Mouse (Mus musculus) spleen, adult 12 weeks (tissue): ENCODE data around the gene Dse.

Source experiments
- DNase-seq: peaks from one replicate; pipeline ENCODE4 v3.0.0; 2022; ENCODE audit warnings: low spot score

Dse gene

DNA sequence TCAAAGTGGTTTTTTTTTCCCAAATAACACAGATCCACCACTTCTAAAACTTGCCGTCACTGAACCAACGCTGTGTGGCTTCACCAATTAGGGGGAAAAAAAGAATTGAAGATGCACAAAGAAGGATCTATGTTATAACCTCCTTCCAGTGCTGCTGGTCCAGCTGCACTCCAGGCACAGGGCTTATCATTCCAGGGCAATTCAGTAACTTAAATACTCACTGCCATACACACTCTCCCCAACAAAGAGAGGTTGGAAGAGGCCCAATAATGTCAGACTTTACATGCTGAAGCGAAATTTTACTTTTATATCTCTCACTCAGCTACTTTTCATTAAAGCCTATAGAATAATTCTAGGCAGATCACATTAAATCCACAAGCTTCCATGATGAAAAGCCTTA is 8.9 kb downstream of the Dse start:
- no peak for DNase-seq

GRCm38 (mm10) chr10:34198061-34198460 is 9.5 kb downstream of the Dse start:
- no peak for DNase-seq

DNA sequence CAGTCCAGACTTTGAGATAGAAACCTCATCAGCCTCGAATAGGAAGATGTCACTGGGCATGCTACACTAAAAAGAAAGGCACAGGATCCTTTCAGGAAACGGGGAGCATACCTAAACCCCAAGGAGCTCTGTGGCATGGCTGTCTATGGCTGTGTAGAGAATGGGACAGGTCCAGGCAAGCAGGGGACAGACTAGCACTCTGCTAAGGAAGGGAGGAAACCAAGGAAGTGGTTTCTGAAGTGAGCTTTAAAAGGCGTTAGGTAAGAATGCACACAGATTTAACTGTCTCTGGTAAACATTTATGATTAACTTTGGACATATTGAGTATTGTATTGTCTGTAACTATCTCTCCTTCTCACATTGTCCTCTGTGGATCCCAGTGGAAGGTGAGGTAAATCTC is 10.2 kb downstream of the Dse start:
- no peak for DNase-seq

DNA sequence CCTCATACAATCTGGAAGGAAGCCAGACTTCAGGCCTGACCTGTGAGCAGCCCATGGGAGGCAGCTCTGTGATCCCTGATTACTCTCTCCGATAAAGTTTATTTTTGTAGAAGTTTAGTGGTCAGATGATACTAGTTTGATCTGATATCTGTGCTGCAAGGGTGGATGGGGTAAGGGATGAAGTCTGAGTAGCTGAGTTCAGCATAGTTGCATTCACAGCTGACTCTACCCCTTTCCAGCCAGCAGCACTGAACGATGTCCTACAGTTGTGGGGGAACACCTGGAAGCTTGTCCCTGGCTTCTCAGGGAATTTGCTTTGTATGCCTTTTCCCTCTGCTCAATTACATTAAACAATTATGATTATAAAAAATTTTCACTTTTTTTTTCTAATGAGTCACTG is 12.6 kb downstream of the Dse start:
- DNase-seq, result no peak

GRCm38 (mm10) chr10:34194503-34194902 is 13.0 kb downstream of the Dse start:
- DNase-seq, result no peak

GRCm38 (mm10) chr10:34186571-34187260 is 20.8 kb downstream of the Dse start:
- DNase-seq, result no peak

DNA sequence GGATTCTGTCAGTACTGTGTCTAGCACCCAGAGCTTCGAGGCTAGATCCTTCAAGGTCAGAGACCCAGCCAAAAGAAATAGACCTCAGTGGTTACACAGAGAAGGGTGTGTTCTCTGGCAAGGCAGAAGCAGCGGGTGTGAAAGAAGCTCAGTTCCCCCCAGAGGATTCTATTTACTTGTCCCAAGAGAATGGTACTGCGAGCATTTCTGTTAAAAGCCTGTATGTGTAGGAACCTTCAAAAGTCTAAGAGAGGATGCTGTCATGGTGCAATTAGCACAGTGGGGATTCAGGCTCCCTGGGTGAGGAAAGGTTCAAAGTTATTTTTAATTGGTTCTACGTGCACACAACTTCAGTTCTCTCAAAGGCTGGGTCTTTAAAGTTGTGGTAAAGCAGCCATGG is 22.0 kb downstream of the Dse start:
- DNase-seq, result no peak

- DNase-seq, result no peak
Measured at GRCm38 (mm10) chr10:34184956-34185355, 22.6 kb downstream of the Dse start.

DNA sequence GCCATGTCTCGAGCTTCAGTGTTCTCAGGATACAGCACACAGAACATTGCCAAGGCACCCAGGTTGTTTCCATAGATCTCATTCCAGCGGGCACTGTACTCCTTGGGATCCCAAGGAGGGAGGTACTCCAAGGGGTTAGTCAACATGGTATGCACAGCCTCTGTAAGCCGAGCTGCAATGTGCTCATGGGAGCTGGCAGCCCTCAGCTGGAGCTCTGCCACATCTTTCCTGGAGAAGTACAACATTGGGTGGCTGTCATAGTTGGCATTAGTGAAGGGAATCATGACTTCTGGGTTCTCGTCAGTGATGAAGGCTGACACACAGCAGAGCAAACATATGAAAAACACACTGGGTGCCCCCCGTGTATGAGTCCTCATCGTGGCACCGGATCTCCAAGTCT is 23.8 kb downstream of the Dse start:
- DNase-seq, result no peak

DNA sequence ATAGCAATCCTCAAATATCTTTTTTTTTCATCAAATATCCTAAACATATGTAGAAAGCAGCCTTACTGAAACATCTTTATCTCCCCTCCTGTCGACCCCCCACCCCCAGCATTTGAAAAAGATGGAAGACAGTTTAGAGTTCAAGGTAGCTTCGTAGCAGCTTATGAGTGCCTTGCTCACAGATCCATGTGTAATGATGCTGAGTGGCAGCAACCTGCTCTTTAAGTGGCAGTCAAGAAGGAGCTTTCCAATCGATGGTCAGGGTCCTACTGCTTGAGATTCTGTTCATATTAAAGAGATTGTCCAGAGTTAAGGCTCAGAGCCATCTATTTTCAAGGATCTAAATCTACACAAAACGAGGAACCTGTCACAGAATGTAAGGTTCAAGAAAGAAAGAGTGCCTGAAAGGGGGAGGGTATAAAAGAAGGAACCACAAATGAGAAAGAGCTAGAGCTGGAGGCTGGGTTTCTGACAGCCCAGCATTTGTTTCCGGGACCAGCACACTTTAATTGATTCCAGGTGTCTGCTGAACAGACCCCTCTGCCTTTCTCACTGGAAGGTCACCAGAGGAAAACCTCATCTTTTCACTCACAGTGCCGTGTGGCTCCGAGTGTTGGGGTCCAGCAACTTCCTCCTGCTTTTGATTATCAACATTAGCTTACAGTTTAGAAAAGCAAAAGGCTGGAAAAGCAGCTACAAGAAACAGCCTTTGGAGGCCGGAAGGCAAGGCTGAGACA is 31.5 kb downstream of the Dse start:
- no peak for DNase-seq

- no peak for DNase-seq
Measured at GRCm38 (mm10) chr10:34172663-34173282, 34.7 kb downstream of the Dse start.

DNA sequence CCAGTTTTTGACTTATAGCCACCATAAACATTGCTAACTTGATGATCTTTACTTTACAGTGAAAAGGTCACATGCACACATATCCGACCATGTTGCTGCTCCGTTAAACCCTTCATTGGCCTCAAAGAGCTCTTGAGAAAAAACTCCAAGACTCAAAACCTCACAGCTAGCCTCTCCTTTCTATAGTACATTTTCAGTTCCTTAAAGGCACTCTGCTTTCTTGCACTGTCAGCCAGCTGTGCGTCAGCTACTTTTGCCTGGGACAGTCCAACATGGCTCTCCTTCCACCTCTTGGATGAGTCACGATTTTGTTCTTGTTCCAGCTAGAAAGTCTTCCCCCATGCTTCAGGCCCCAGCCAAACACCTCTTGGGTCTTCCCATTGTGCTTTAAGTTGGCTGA is 35.9 kb downstream of the Dse start:
- DNase-seq, result no peak

GRCm38 (mm10) chr10:34171191-34171590 is 36.3 kb downstream of the Dse start:
- no peak for DNase-seq

GRCm38 (mm10) chr10:34166971-34167370 is 40.5 kb downstream of the Dse start:
- DNase-seq, result no peak

DNA sequence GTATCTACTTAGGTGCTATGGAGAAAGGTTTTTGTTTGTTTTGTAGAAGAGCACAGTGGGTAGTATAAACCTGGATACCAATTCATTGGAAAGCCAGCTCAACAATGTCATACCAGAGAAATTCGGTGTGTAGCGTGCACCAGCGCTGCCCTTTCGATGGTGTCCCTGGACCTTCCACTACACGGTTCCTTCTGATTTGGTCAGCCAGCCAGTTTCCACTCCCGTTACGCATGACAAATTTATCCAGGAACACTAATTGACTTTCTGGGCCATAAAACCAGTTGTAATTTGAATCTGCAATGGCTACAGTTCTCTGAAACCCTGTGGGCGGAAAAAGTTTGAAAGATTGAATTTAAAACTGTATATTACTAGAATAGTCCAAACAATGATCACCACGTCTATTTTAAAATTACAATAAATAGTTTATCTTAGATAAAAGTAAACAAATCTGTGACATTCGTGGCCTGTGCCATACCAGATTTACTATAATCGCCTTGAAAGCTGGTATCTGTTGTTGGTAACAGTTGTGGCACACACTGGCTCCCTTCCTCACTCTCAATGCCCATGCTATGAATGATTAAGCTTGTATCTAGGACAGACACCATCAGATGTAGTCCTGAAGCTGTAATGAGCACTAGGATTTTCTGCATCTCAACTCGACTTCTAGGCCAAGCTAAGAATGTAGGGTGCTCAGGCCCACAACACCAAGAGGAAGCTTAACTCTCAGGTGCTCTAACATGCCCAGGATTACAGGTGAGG is 51.5 kb downstream of the Dse start:
- no peak for DNase-seq

GRCm38 (mm10) chr10:34151827-34152226 is 55.7 kb downstream of the Dse start:
- DNase-seq, result no peak

- DNase-seq, result no peak
Measured at GRCm38 (mm10) chr10:34150454-34150853, 57.1 kb downstream of the Dse start.

DNA sequence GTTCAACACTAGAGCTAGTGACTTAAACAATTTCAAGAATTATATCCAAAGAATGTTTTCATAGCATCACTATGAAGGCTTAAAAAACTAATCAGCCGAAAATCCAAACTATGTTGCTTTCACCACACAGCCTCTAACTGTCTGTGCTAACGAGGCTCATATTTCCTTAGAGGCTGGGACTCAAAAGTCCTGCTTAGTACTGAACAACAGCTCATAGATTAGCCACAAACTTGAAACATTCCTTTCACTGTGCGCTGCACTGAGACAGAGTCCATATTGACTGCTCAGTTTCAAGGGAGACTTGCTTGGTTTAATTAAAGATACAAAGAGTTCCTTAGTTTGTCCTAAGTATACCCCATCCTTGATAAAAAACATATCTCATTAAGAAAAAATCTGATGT is 57.7 kb downstream of the Dse start:
- DNase-seq, result no peak

- DNase-seq, result no peak
Measured at GRCm38 (mm10) chr10:34141693-34142092, 65.8 kb downstream of the Dse start.

DNA sequence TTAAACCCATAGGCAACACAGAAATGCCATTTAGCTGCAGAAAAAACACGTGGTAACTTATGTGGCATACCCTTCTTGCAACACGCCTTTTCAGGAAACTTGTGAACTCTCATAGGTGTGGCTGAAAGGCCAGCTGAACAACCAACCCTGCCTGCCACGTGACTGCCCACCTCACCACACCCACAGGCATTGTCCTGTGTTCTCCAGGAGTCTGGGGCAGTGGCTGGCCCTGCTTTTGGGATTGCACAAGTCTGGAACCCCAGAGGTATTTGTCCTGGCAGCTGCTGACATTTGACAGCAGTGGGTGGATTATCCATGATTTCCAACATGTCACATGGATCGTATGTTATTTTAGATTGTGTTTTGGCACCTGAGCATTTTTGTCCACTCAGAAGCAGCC is 67.7 kb downstream of the Dse start:
- no peak for DNase-seq

DNA sequence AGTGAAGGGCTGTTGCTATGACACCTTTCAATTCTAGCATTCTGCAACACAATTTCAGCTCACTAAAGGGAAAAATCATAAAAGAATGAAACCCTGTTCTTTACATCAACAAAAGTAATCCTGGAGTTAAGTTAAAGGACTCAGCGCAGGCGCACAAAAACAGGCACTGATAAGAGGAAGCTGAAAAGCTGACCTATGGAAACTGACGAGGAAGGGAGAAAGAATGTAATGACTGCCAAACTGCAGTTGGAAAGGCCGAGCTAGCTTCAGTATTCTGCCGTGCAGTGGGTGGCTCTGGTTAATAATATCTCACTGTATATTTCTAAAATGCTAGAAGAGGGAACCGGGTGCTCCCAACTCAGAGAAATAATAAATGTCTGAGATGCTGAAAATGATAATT is 69.5 kb downstream of the Dse start:
- DNase-seq, result no peak

DNA sequence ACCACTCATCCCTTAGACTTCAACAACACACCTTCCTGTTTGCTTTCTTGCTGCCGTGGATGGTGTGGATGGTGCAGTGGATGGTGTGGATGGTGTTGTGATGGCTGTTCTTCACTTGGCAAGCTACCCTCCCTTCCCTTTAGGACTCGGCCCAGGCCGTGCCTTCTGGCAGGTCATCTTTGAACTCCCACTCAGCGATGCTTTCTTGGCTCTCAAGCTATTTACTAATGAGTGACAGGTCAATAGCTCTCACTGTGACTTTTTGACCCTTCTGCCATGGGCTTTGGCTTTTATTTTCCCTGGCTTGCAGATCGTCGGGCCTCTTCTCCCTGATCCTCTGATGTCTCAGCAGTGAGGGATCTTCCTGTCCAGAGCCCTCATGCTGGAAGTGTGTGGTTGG is 71.1 kb downstream of the Dse start:
- DNase-seq, result no peak

GRCm38 (mm10) chr10:34131356-34131755 is 76.2 kb downstream of the Dse start:
- DNase-seq, result no peak
